Mouse (Mus musculus) spleen, embryonic (tissue): ENCODE measurements around the gene Yipf3.

Experiments
- CTCF ChIA-PET: fragments of 350-600 bp; sonication (Branson Sonifier 250); formaldehyde crosslinking; loops from one replicate; lab custom pipeline; 2022; lab: Charles Lee

Gene Yipf3

DNA sequence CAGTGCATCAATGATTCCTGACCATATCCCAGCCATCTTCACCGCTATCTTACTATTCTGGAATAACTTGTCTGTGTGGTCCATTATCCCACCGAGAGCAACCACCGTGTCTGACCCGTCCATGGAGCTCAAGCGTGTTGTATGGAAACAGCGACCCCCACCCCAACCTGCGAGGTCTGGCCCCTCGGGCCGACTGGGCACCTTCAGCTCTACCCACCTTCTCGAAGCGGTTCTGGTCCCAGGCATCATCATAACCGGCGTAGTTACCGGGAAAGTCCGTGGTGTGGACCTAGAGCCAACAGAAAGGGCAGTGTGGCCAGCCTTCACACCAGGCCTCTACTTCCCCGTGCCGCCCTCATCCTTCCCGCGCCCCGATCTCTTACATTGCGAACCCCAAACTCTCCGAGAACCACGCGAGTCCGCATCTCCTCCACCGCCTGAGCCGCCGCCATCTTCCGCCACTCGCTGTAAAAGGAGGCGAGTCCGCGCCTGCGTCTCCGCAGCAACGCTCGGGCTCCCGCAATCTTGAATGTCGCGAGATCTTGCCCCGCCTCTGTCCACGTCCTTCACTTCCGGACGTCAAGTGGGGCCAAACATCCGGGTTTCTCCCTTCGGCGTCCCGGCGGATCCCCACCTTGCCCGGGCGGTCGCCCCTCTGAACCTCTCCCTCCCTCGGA, at the start of gene Yipf3, which contains the start of gene Polr1c:
Yipf3 (plus strand) TSS at position 569 of the 677 bp plus-strand sequence.
Polr1c (minus strand) TSS at position 543 of the 677 bp plus-strand sequence.
- CTCF ChIA-PET, result interaction anchor here (0.6 kb wide), 1 partner anchor 695 kb away, joined by 10 read pairs; no protein-coding TSS in a partner anchor

- CTCF ChIA-PET, result no interaction called here
Observed at GRCm38 (mm10) chr17:46201151-46201550, 46.7 kb upstream of the Yipf3 start.

- CTCF ChIA-PET, result no interaction called here
Observed at GRCm38 (mm10) chr17:46202421-46203071, 45.3 kb upstream of the Yipf3 start, which contains the start of the genes Polh and Xpo5. Polh (minus strand) TSS chr17:46202645. Xpo5 (plus strand) TSS chr17:46202782.

- CTCF ChIA-PET, result no interaction called here
Observed at GRCm38 (mm10) chr17:46203078-46203477, 44.8 kb upstream of the Yipf3 start.

GRCm38 (mm10) chr17:46206676-46207075, 41.2 kb upstream of the Yipf3 start:
- CTCF ChIA-PET, result no interaction called here

- CTCF ChIA-PET, result no interaction called here
Observed at GRCm38 (mm10) chr17:46210550-46210949, 37.3 kb upstream of the Yipf3 start.

DNA sequence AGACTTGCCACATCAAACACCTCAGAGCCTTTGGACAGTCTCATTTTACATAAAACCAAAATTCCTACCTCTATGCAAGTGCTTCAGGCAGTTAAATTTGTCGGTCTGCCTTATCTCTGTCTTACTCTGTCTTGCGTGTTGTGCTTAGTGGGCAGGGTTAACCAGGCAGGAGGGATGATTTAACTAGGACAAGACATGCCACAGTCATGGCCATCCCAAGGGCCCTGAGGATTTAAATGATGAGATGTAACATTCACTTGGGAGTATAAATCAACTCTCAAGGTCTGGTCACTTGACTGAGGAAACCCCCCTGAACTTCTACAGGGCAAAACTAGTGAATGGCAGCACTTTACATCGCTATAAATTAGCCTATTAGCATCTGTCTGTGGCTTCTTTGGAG, 26.3 kb upstream of the Yipf3 start:
- CTCF ChIA-PET, result no interaction called here

DNA sequence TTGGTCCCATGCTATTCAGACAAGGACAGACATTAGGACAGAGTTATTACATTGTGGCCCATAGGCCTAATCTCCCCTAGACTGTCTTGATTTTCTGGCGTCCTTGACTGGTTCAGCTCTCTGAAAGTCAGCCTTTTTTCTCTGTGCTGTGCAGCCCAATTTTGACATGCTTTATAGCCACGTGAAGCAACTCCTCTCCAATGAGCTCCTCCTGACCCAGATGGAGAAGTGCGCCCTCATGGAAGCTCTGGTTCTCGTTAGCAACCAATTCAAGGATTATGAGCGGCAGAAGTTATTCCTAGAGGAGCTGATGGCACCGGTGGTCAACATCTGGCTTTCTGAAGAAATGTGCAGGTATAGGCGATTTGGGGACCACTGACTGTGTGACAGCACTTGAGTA, 20.3 kb upstream of the Yipf3 start:
- CTCF ChIA-PET, result no interaction called here

- CTCF ChIA-PET, result no interaction called here
Observed at GRCm38 (mm10) chr17:46236067-46236466, 11.8 kb upstream of the Yipf3 start.

GRCm38 (mm10) chr17:46237079-46237478, 10.8 kb upstream of the Yipf3 start:
- CTCF ChIA-PET, result interaction anchor here (0.6 kb wide), 1 partner anchor 1127 kb away, joined by 7 read pairs; no protein-coding TSS in a partner anchor

DNA sequence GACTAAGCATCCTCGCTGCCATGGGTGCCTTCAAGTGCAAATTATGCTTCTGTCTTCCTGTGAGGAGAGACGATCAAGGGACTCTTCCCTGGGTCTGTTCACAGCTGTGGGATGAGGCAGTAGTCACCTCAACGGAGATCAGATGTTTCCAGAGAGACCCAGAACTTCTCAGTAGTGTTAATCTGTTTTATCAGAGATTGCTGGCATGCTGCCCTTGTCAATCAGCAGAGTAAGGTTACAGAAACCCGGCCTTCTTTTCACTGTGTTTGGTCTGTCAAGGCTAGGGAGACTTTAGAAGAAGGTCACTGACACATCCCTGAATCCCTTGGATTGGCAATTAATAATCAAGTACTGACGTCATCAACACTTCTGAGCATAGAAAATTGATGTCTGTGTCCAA, 10.4 kb upstream of the Yipf3 start:
- CTCF ChIA-PET, result interaction anchor here (0.6 kb wide), 1 partner anchor 134 kb away, joined by 11 read pairs; no protein-coding TSS in a partner anchor

DNA sequence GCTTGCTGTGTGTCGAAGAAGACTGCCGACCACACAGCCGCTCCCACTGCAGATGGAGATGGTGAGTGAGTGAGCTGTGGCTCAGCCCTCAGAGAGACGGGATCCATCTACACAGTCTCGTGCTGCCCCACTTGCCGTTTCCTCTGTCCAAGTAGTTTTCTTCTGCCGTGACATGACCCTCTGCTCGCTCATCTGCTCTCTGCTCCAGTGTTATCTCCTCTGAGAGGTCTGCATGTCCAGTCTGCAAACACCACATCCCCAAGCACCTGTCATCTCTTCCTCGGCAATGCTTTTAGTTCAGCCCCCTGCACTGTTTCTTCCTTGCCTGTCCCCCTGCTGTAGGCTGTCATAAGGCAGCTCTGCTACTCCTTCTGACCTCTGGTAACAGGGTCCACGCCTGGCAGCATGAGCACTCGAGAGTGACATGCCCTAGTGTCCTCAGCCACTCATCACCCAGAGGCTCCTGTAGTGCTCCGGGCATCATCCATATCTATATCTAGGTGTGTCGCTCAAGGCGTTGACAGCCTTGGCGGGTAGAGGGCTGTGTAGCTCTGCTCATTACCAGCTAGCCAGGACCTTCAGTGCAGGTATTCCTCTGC, 8.3 kb upstream of the Yipf3 start:
- CTCF ChIA-PET, result no interaction called here

- CTCF ChIA-PET, result no interaction called here
Observed at GRCm38 (mm10) chr17:46241471-46241870, 6.4 kb upstream of the Yipf3 start.

DNA sequence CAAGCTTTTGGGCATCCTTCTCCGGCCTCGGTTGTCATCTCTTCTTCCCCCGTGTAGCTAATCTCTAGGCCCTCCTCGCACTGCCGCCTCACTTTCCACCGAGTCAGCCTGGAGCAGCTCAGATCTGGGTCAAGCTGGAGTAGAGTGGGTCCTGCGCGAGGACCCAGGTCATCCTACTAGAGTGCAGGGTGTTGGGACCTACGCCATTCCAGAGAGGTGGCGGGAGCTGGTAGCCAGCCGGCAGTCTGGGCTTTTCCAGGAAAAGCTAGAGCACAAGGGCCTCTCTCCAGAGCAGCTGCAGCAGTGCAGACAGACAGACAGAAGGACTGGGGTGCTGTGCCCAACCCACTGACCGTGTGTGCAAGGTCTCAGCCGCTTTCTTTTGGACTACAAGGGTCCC, 5.6 kb upstream of the Yipf3 start:
- CTCF ChIA-PET, result no interaction called here

- CTCF ChIA-PET, result no interaction called here
Observed at GRCm38 (mm10) chr17:46242993-46243392, 4.9 kb upstream of the Yipf3 start.

- CTCF ChIA-PET, result no interaction called here
Observed at GRCm38 (mm10) chr17:46243624-46244023, 4.3 kb upstream of the Yipf3 start.

DNA sequence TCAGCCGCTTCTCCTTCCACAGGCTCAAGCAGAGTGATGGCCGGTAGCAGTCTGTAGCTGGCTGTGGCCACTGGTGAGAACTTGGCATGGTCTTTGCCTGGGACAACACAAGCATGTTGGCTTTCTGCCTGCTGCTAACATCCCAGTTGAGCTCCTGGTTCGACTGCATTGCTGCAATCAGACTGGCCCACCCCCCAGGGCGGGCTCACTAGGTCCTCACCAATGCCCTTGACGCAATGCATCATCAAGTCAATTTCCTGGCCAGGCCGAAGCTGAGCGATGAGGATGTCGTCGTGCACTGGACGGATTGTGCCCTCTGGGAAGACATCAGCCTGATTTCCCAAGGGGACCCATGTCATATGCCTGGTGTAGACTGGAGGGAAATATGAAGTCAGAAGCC, 3.3 kb upstream of the Yipf3 start:
- CTCF ChIA-PET, result no interaction called here

DNA sequence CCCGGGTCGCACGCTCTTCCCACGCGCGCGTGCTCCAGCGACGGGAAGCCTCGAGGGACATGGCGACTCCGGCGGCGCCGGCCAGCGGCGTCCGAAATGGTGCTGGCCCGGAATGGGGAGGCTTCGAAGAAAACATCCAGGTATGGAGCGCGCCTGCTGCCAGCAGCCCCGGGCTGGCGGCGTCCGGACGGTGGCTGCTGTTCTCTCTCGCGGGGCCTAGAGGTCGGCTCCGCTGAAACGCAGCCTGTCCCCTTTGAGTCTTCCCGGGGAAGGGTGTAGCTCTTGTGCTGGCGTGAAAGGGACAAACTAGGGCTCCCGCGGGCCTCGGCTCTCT, 276 bp downstream of the Yipf3 start:
- CTCF ChIA-PET, result no interaction called here

DNA sequence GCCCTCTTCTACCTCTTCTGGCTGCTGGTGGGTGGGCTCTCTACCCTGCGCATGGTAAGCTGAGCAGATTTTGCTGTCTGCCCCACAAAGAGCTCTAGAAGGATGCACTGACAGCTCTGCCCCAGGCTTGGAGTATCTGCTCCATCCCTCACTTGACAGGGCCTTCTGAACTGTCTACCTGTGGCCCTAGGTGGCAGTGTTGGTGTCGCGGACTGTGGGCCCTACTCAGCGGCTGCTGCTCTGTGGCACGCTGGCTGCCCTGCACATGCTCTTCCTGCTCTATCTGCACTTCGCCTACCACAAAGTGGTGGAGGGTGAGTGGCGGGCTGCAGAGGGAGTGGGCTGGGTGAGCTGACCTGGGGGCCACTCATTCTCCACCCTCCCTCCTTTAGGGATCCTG, 3.3 kb downstream of the Yipf3 start:
- CTCF ChIA-PET, result no interaction called here

GRCm38 (mm10) chr17:46252571-46253451, 4.9 kb downstream of the Yipf3 start:
- CTCF ChIA-PET, result interaction anchor here (0.6 to 0.7 kb wide), 3 partner anchors 13 to 595 kb away, joined by 3 to 4 read pairs (median 3); no protein-coding TSS in a partner anchor

GRCm38 (mm10) chr17:46253452-46254084, 5.7 kb downstream of the Yipf3 start, which contains the start of gene Lrrc73:
Lrrc73 (plus strand) TSS chr17:46253531.
- CTCF ChIA-PET, result interaction anchor here (0.6 kb wide), 1 partner anchor 360 kb away, joined by 3 read pairs; no protein-coding TSS in a partner anchor
